Mouse (Mus musculus) naive thymus-derived CD4-positive, alpha-beta T cell, adult 2 months (primary cell): Measurements from ENCODE around the gene Ncf2.

Experiments
- DNase-seq: peaks from one replicate; pipeline ENCODE4 v3.0.0-alpha.2; 2011; ENCODE audit warnings: low read depth

Ncf2 gene

GRCm38 (mm10) chr1:152796683-152797263, 3.2 kb upstream of the Ncf2 start:
- DNase-seq = no peak

GRCm38 (mm10) chr1:152798125-152798524, 1.9 kb upstream of the Ncf2 start:
- DNase-seq = no peak

GRCm38 (mm10) chr1:152800633-152801176, 711 bp downstream of the Ncf2 start:
- no peak for DNase-seq

GRCm38 (mm10) chr1:152804907-152805306, 4.9 kb downstream of the Ncf2 start:
- DNase-seq = no peak

GRCm38 (mm10) chr1:152807619-152808391, 7.8 kb downstream of the Ncf2 start:
- DNase-seq = no peak

GRCm38 (mm10) chr1:152808392-152808680, 8.3 kb downstream of the Ncf2 start:
- no peak for DNase-seq

GRCm38 (mm10) chr1:152809541-152810252, 9.7 kb downstream of the Ncf2 start:
- no peak for DNase-seq

- DNase-seq = no peak
These were observed 10.8 kb downstream of the Ncf2 start for GRCm38 (mm10) chr1:152810533-152811439.

- no peak for DNase-seq
These were observed 15.3 kb downstream of the Ncf2 start for GRCm38 (mm10) chr1:152815265-152815701.

- no peak for DNase-seq
These were observed 17.2 kb downstream of the Ncf2 start for GRCm38 (mm10) chr1:152817027-152817769.

- DNase-seq = no peak
These were observed 17.8 kb downstream of the Ncf2 start for GRCm38 (mm10) chr1:152817794-152818193.

- DNase-seq = no peak
These were observed 19.6 kb downstream of the Ncf2 start for GRCm38 (mm10) chr1:152819558-152819957.

- DNase-seq = no peak
These were observed 21.1 kb downstream of the Ncf2 start for GRCm38 (mm10) chr1:152820911-152821695.

GRCm38 (mm10) chr1:152821746-152822145, 21.8 kb downstream of the Ncf2 start:
- DNase-seq = no peak

- DNase-seq = no peak
These were observed 24.2 kb downstream of the Ncf2 start for GRCm38 (mm10) chr1:152824206-152824605.

- no peak for DNase-seq
These were observed 26.5 kb downstream of the Ncf2 start for GRCm38 (mm10) chr1:152826446-152826845.

- no peak for DNase-seq
These were observed 28.2 kb downstream of the Ncf2 start for GRCm38 (mm10) chr1:152828168-152828567.

- no peak for DNase-seq
These were observed 28.8 kb downstream of the Ncf2 start for GRCm38 (mm10) chr1:152828637-152829355.

- DNase-seq = no peak
These were observed 30.1 kb downstream of the Ncf2 start for GRCm38 (mm10) chr1:152830054-152830453.

GRCm38 (mm10) chr1:152831003-152831402, 31.0 kb downstream of the Ncf2 start:
- no peak for DNase-seq
